Mouse (Mus musculus) ES-E14 (cell line): ENCODE measurements around the gene Cyp2d22. TPM values are rescaled to one million over a fixed set of nuclear protein-coding genes. Genes with fewer than 3 reads are reported as not detected.

Experiments used
- DNase-seq: peaks from one replicate; pipeline ENCODE4 v3.0.0-alpha.2; 2013; ENCODE audit warnings: low read depth, low spot score
- H3K27ac ChIP-seq: 2 replicates; pipeline ENCODE4 v1.5.1; 2012; ENCODE audit warnings: low read depth, mild to moderate bottlenecking, low read length, moderate library complexity, mixed read lengths; ENCODE audit not compliant: poor library complexity, insufficient read depth, severe bottlenecking
- H3K36me3 ChIP-seq: 2 replicates; pipeline ENCODE4 v1.6.1; 2012; ENCODE audit warnings: mild to moderate bottlenecking, low read length, moderate library complexity, mixed read lengths; ENCODE audit not compliant: control insufficient read depth, poor library complexity, insufficient read depth, severe bottlenecking
- H3K4me1 ChIP-seq, 2 experiments: fragments of 150-350 bp in 1 of 2; sonication (generic) in 1 of 2; 2 replicates each; pipeline ENCODE4 v1.6.1; 2012; ENCODE audit warnings: low read length in 2 of 2, mild to moderate bottlenecking in 1 of 2, mixed read lengths in 1 of 2; ENCODE audit not compliant: control insufficient read depth in 2 of 2, insufficient read depth in 2 of 2, poor library complexity in 1 of 2
- H3K4me3 ChIP-seq, 2 experiments: fragments of 150-350 bp in 1 of 2; sonication (generic) in 1 of 2; 2 replicates each; pipeline ENCODE4 v1.5.1; 2012; ENCODE audit warnings: low read length in 2 of 2, low read depth in 1 of 2, mild to moderate bottlenecking in 1 of 2, mixed read lengths in 1 of 2; ENCODE audit not compliant: insufficient read depth in 1 of 2, poor library complexity in 1 of 2, severe bottlenecking in 1 of 2
- H3K9ac ChIP-seq: 2 replicates; pipeline ENCODE4 v1.6.1; 2012; ENCODE audit warnings: low read depth, mild to moderate bottlenecking, low read length, mixed read lengths; ENCODE audit not compliant: poor library complexity, insufficient read depth, severe bottlenecking
- H3K9me3 ChIP-seq: fragments of 150-350 bp; sonication (generic); 2 replicates; pipeline ENCODE4 v1.6.1; 2012; ENCODE audit warnings: low read depth, mild to moderate bottlenecking, low read length; ENCODE audit not compliant: control insufficient read depth, insufficient read depth
- CHD2 ChIP-seq: IDR thresholded peaks from 2 replicates; pipeline ENCODE4 v1.6.1; 2014; ENCODE audit warnings: mild to moderate bottlenecking, low read depth, low read length, inconsistent platforms
- HCFC1 ChIP-seq: IDR thresholded peaks from 2 replicates; pipeline ENCODE4 v1.6.1; 2012; ENCODE audit warnings: low read length, inconsistent platforms, borderline replicate concordance; ENCODE audit not compliant: insufficient read depth
- MAFK ChIP-seq: IDR thresholded peaks from 2 replicates; pipeline ENCODE4 v1.6.1; 2014; ENCODE audit warnings: mild to moderate bottlenecking, low read depth, low read length, inconsistent platforms; ENCODE audit not compliant: insufficient read depth
- ZC3H11A ChIP-seq: IDR thresholded peaks from 2 replicates; pipeline ENCODE4 v1.6.1; 2012; ENCODE audit warnings: low read depth, mild to moderate bottlenecking, inconsistent platforms, low read length, borderline replicate concordance
- ZNF384 ChIP-seq: IDR thresholded peaks from 2 replicates; pipeline ENCODE4 v1.6.1; 2012; ENCODE audit warnings: low read depth, low read length, inconsistent platforms
- in situ Hi-C, 2 experiments: fragments of 600-800 bp; cut with MboI; formaldehyde crosslinking; loops; one replicate each; pipeline ENCODE4 v1.15.1; 2025; ENCODE audit warnings: low sequenced_read_pairs in 2 of 2, inconsistent platforms in 1 of 2; ENCODE audit not compliant: unreplicated experiment in 2 of 2
- total RNA-seq: library from RNA; depleted of rRNA; stranded (reverse); fragments of 300-350 nt; gene quantifications from 2 replicates; pipeline ENCODE4 v1.2.3, GENCODE M21; 2012

Cyp2d22 gene
- total RNA-seq, 1 experiment: 0.94 TPM

GRCm38 (mm10) chr15:82377701-82378100 lies 2.4 kb downstream of the Cyp2d22 start:
- in situ Hi-C loops: no loop called here
- Histone ChIP-seq H3K4me3 (no peak overlapping the region), H3K9me3 (no peaks in the 10 kb centered on the region), H3K27ac (no peak overlapping the region; the same call in 1 of the 2 replicates), H3K36me3 (no peaks in the 10 kb centered on the region), H3K9ac (no peak overlapping the region), H3K4me1 (peaks cover 0 to 2% of the 10 kb centered on the region in 2 experiments; a peak in 1 of 4 replicates)
- no peak for DNase-seq
- TF ChIP-seq ZC3H11A: no peak
- no peak for TF ChIP-seq MAFK
- TF ChIP-seq CHD2: no peak
- TF ChIP-seq HCFC1: no peak
- no peak for TF ChIP-seq ZNF384

- no peaks in the 10 kb centered on the region for H3K9me3 ChIP-seq
- no peak overlapping the region for H3K4me3 ChIP-seq
- H3K36me3 ChIP-seq: no peaks in the 10 kb centered on the region
- peaks cover 0 to 2% of the 10 kb centered on the region in 2 experiments; a peak in 1 of 4 replicates for H3K4me1 ChIP-seq
- in situ Hi-C loops: no loop called here
- DNase-seq: no peak
- H3K27ac ChIP-seq: no peak overlapping the region
- TF ChIP-seq ZC3H11A (no peak), MAFK (no peak), ZNF384 (no peak), CHD2 (no peak), HCFC1 (no peak)
- H3K9ac ChIP-seq: no peak overlapping the region
These were observed 3.5 kb downstream of the Cyp2d22 start for GRCm38 (mm10) chr15:82376393-82377138.

GRCm38 (mm10) chr15:82375855-82376254 lies 4.2 kb downstream of the Cyp2d22 start:
- H3K27ac ChIP-seq: no peak overlapping the region
- peaks cover 0 to 2% of the 10 kb centered on the region in 2 experiments; a peak in 1 of 4 replicates for H3K4me1 ChIP-seq
- DNase-seq: no peak
- no peaks in the 10 kb centered on the region for H3K36me3 ChIP-seq
- no peak overlapping the region for H3K9ac ChIP-seq
- no peaks in the 10 kb centered on the region for H3K9me3 ChIP-seq
- TF ChIP-seq ZC3H11A (no peak), HCFC1 (no peak), CHD2 (no peak), MAFK (no peak), ZNF384 (no peak)
- no peak overlapping the region for H3K4me3 ChIP-seq
- in situ Hi-C loops: no loop called here

GRCm38 (mm10) chr15:82374437-82374836 lies 5.6 kb downstream of the Cyp2d22 start:
- DNase-seq: no peak
- Histone ChIP-seq H3K36me3 (no peaks in the 10 kb centered on the region), H3K4me1 (no peaks in the 10 kb centered on the region), H3K4me3 (no peak overlapping the region), H3K9ac (no peak overlapping the region), H3K9me3 (no peaks in the 10 kb centered on the region), H3K27ac (no peak overlapping the region)
- in situ Hi-C loops: no loop called here
- TF ChIP-seq ZC3H11A: no peak
- no peak for TF ChIP-seq MAFK
- no peak for TF ChIP-seq HCFC1
- no peak for TF ChIP-seq ZNF384
- no peak for TF ChIP-seq CHD2

- in situ Hi-C loops: no loop called here
- TF ChIP-seq ZNF384 (no peak), ZC3H11A (no peak)
These were observed 7.1 kb downstream of the Cyp2d22 start for GRCm38 (mm10) chr15:82372991-82373390.

More at GRCm38 (mm10) chr15:82372991-82373390, 7.1 kb downstream of the Cyp2d22 start:
- H3K9me3 ChIP-seq: no peaks in the 10 kb centered on the region
- DNase-seq: no peak
- no peaks in the 10 kb centered on the region for H3K36me3 ChIP-seq
- H3K9ac ChIP-seq: no peak overlapping the region
- H3K27ac ChIP-seq: no peak overlapping the region
- H3K4me3 ChIP-seq: no peak overlapping the region
- no peaks in the 10 kb centered on the region for H3K4me1 ChIP-seq
